Mouse (Mus musculus) testis, adult 2 months (tissue): ENCODE measurements at regions not wholly inside any gene's neighbourhood (a gene's known extent, or its start where the extent isn't known, plus 50 kb on each side); places are given as distances from the start of the nearest gene placed in this dataset.

Source experiments
- H3K27ac ChIP-seq: fragments of 200-500 bp; 2 replicates; pipeline ENCODE4 v1.5.1; 2012; ENCODE audit warnings: low read depth, low read length; ENCODE audit not compliant: control insufficient read depth, insufficient read depth
- H3K27me3 ChIP-seq: fragments of 200-500 bp; 2 replicates; pipeline ENCODE4 v1.6.1; 2012; ENCODE audit warnings: mild to moderate bottlenecking, low read length, moderate library complexity; ENCODE audit not compliant: control insufficient read depth, insufficient read depth
- H3K36me3 ChIP-seq: fragments of 200-500 bp; 2 replicates; pipeline ENCODE4 v1.6.1; 2012; ENCODE audit warnings: mild to moderate bottlenecking, low read length; ENCODE audit not compliant: control insufficient read depth, insufficient read depth
- H3K4me1 ChIP-seq: fragments of 200-500 bp; 2 replicates; pipeline ENCODE4 v1.6.1; 2012; ENCODE audit warnings: low read length; ENCODE audit not compliant: control insufficient read depth, insufficient read depth
- H3K4me3 ChIP-seq: fragments of 200-500 bp; 2 replicates; pipeline ENCODE4 v1.5.1; 2012; ENCODE audit warnings: low read depth, mild to moderate bottlenecking, low read length, moderate library complexity, mixed read lengths; ENCODE audit not compliant: control insufficient read depth
- CTCF ChIP-seq: fragments of 200-500 bp; IDR thresholded peaks from 2 replicates; pipeline ENCODE4 v1.5.1; 2012; ENCODE audit warnings: low read depth, mild to moderate bottlenecking, inconsistent platforms, low read length, moderate library complexity; ENCODE audit not compliant: control insufficient read depth, insufficient read depth, insufficient replicate concordance
- POLR2A ChIP-seq: fragments of 200-500 bp; IDR thresholded peaks from 2 replicates; pipeline ENCODE4 v1.6.1; 2012; ENCODE audit warnings: low read depth, mild to moderate bottlenecking, inconsistent platforms, low read length, moderate library complexity; ENCODE audit not compliant: control insufficient read depth

- no peak for TF ChIP-seq CTCF
- Histone ChIP-seq H3K27ac (no peak overlapping the region), H3K36me3 (no peaks in the 10 kb centered on the region), H3K4me3 (no peak overlapping the region), H3K4me1 (no peaks in the 10 kb centered on the region), H3K27me3 (no peaks in the 10 kb centered on the region)
These were observed 91.2 kb downstream of the Srek1 start for GRCm38 (mm10) chr13:103683169-103683568.

- Histone ChIP-seq H3K27me3 (no peaks in the 10 kb centered on the region), H3K4me1 (no peaks in the 10 kb centered on the region), H3K4me3 (no peak overlapping the region), H3K36me3 (no peaks in the 10 kb centered on the region), H3K27ac (no peak overlapping the region)
- TF ChIP-seq CTCF = no peak
These were observed 93.7 kb downstream of the Srek1 start for GRCm38 (mm10) chr13:103680740-103681139.

- Histone ChIP-seq H3K27me3 (no peaks in the 10 kb centered on the region), H3K36me3 (no peaks in the 10 kb centered on the region), H3K4me3 (no peak overlapping the region), H3K4me1 (no peaks in the 10 kb centered on the region), H3K27ac (no peak overlapping the region)
- TF ChIP-seq POLR2A (no peak), CTCF (no peak)
These were observed 94.4 kb downstream of the Srek1 start for GRCm38 (mm10) chr13:103680052-103680451.

GRCm38 (mm10) chr13:103676831-103677230, 97.6 kb downstream of the Srek1 start:
- H3K27ac ChIP-seq = no peak overlapping the region
- H3K36me3 ChIP-seq = no peaks in the 10 kb centered on the region
- H3K4me1 ChIP-seq = no peaks in the 10 kb centered on the region
- no peak overlapping the region for H3K4me3 ChIP-seq
- no peaks in the 10 kb centered on the region for H3K27me3 ChIP-seq
- TF ChIP-seq CTCF = no peak
- no peak for TF ChIP-seq POLR2A

GRCm38 (mm10) chr13:103676221-103676620, 98.2 kb downstream of the Srek1 start:
- no peak overlapping the region for H3K27ac ChIP-seq
- H3K27me3 ChIP-seq = no peaks in the 10 kb centered on the region
- H3K36me3 ChIP-seq = no peaks in the 10 kb centered on the region
- H3K4me3 ChIP-seq = no peak overlapping the region
- TF ChIP-seq CTCF = no peak
- no peak for TF ChIP-seq POLR2A
- H3K4me1 ChIP-seq = no peaks in the 10 kb centered on the region

GRCm38 (mm10) chr13:103670611-103671010, 103.8 kb downstream of the Srek1 start:
- Histone ChIP-seq H3K4me3 (no peak overlapping the region), H3K36me3 (no peaks in the 10 kb centered on the region), H3K27ac (no peak overlapping the region), H3K4me1 (no peaks in the 10 kb centered on the region), H3K27me3 (no peaks in the 10 kb centered on the region)
- TF ChIP-seq POLR2A = no peak
- no peak for TF ChIP-seq CTCF

- TF ChIP-seq POLR2A = no peak
- TF ChIP-seq CTCF = no peak
- Histone ChIP-seq H3K4me1 (no peaks in the 10 kb centered on the region), H3K4me3 (no peak overlapping the region), H3K27ac (no peak overlapping the region), H3K27me3 (no peaks in the 10 kb centered on the region), H3K36me3 (no peaks in the 10 kb centered on the region)
These were observed 104.6 kb downstream of the Srek1 start for GRCm38 (mm10) chr13:103669856-103670255.

GRCm38 (mm10) chr13:103667749-103668148, 106.7 kb downstream of the Srek1 start:
- no peaks in the 10 kb centered on the region for H3K27me3 ChIP-seq
- H3K36me3 ChIP-seq = no peaks in the 10 kb centered on the region
- TF ChIP-seq POLR2A = no peak
- no peak for TF ChIP-seq CTCF
- no peak overlapping the region for H3K27ac ChIP-seq
- H3K4me1 ChIP-seq = no peaks in the 10 kb centered on the region
- no peak overlapping the region for H3K4me3 ChIP-seq
